Mouse (Mus musculus): ENCODE results near the gene Bst1.

DNA sequence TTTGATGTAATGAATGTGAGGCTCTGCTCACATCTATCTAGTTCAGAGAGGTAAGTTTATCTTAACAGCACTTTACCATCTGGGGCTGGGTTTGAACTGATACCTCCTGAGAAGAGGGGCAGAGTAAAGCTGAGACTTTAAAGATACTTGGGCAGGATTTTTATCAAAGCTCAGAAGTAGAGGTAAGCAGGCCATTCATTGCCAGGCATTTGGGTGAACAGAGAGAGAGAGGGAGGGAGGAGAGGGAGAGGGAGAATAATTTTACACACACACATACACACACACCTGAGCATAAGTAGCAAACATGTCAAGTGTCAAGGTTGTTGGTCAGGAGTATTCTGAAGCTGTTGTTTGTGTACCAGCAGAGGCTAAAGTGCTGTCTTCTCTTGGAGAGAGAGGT, 49.6 kb downstream of the Bst1 start, which contains the start of gene Cd38:
- TF ChIP-seq POLR2A (IDR thresholded peaks at IDR 0.05; ENCODE audit: control insufficient read depth, low read depth, low read length), result no peak
- TF ChIP-seq CTCF (IDR thresholded peaks at IDR 0.05; ENCODE audit: control insufficient read depth, insufficient read depth, insufficient replicate concordance, low read depth, low read length), result no peak

Data from testis, adult 2 months (tissue).